Mouse (Mus musculus): ENCODE results near the gene Intu. TPM values are rescaled to one million over a fixed set of nuclear protein-coding genes. Genes with fewer than 3 reads are reported as not detected.

The Intu gene
- polyA plus RNA-seq, 1 experiment = 1.3 TPM

DNA sequence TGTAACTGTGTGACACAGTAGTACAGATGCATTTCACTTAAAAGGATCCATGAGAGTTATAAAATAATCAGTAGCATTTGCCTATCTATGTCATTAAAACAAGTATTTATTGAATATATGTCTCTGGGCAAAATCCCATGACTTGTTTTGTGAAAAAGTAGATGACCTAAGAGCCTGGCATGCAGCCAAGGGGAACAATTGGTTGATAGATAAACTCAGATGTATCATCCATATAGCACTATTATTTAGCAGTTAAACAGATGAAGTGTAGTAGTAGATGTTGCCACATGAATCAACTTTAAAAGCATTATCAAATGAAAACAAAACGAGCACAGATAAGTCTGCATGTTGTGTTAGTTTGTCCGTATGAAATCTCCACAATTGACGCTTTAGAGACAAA, 187.9 kb downstream of the Intu start:
- no peaks in the 10 kb centered on the region for H3K4me1 ChIP-seq (ENCODE audit: control insufficient read depth, insufficient read depth, low read length)
- no peak overlapping the region for H3K4me3 ChIP-seq (replicated peaks; ENCODE audit: control insufficient read depth, low read depth, low read length)
- H3K27ac ChIP-seq (ENCODE audit: control insufficient read depth, insufficient read depth, low read depth, low read length, poor library complexity) = no peak overlapping the region
- TF ChIP-seq CTCF (IDR thresholded peaks at IDR 0.05; ENCODE audit: control insufficient read depth, insufficient read depth, low read length) (no peak), POLR2A (IDR thresholded peaks at IDR 0.05; ENCODE audit: borderline replicate concordance, control insufficient read depth, low read depth, low read length) (no peak)
- 73% methylated on average over 3 of the region's 3 CpGs for WGBS

GRCm38 (mm10) chr3:40738381-40738912, 207.4 kb downstream of the Intu start:
- 67% methylated on average over 6 of the region's 6 CpGs for WGBS
- H3K4me3 ChIP-seq (replicated peaks; ENCODE audit: control insufficient read depth, low read depth, low read length) = no peak overlapping the region
- H3K4me1 ChIP-seq (ENCODE audit: control insufficient read depth, insufficient read depth, low read length) = no peaks in the 10 kb centered on the region
- TF ChIP-seq POLR2A (IDR thresholded peaks at IDR 0.05; ENCODE audit: borderline replicate concordance, control insufficient read depth, low read depth, low read length) (no peak), CTCF (IDR thresholded peaks at IDR 0.05; ENCODE audit: control insufficient read depth, insufficient read depth, low read length) (no peak)
- no peak overlapping the region for H3K27ac ChIP-seq (ENCODE audit: control insufficient read depth, insufficient read depth, low read depth, low read length, poor library complexity)

DNA sequence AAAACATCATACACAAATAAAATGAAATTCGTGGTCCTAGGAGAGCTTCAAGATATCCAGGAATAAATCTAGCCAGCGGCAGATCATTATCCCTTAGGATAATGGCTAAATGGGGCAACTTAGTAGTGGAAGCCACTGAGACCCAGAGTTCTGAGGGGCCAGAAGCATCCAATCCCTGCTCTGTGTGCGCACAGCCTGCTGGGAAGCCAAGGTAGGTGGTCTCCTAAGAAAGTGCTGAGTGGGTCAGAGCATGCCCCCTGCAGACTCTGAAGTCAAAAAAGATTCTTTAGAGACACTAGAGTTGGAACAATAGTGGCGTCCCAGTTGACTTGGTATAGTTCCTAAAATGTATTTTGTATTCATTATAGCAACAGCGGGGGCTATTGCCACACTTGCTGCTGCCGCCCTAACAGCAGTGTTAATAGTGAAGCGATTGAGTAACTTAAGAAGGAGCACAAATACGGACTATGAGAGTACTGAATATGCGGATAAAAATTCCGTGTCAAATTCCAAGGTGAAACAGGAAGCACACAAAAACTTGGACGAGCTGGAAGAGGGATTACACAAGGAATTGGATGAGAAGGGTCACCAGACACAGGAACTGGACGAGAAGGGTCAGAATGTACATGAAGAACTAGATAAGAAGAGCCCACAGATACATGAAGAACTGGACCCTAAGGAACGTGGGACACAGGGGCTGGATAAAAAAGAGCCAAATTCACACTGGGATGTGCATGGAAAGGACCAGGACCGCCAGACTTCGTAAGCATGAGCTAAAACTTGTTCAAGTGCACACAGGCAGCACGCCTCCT, 213.1 kb downstream of the Intu start, which contains the start of gene Hspa4l:
Gene Hspa4l, plus strand, starts transcription at position 472 of the 812 bp plus-strand sequence.
- H3K4me1 ChIP-seq (ENCODE audit: control insufficient read depth, insufficient read depth, low read length) = peaks cover 1% of the 10 kb centered on the region
- peak within 1 kb of the TSS; percentile 98 for H3K4me3 ChIP-seq (replicated peaks; ENCODE audit: control insufficient read depth, low read depth, low read length)
- H3K27ac ChIP-seq (ENCODE audit: control insufficient read depth, insufficient read depth, low read depth, low read length, poor library complexity) = peak within 1 kb of the TSS; percentile 95
- WGBS = 26% methylated on average over 16 of the region's 16 CpGs
- TF ChIP-seq POLR2A (IDR thresholded peaks at IDR 0.05; ENCODE audit: borderline replicate concordance, control insufficient read depth, low read depth, low read length) (no peak), CTCF (IDR thresholded peaks at IDR 0.05; ENCODE audit: control insufficient read depth, insufficient read depth, low read length) (no peak)

DNA sequence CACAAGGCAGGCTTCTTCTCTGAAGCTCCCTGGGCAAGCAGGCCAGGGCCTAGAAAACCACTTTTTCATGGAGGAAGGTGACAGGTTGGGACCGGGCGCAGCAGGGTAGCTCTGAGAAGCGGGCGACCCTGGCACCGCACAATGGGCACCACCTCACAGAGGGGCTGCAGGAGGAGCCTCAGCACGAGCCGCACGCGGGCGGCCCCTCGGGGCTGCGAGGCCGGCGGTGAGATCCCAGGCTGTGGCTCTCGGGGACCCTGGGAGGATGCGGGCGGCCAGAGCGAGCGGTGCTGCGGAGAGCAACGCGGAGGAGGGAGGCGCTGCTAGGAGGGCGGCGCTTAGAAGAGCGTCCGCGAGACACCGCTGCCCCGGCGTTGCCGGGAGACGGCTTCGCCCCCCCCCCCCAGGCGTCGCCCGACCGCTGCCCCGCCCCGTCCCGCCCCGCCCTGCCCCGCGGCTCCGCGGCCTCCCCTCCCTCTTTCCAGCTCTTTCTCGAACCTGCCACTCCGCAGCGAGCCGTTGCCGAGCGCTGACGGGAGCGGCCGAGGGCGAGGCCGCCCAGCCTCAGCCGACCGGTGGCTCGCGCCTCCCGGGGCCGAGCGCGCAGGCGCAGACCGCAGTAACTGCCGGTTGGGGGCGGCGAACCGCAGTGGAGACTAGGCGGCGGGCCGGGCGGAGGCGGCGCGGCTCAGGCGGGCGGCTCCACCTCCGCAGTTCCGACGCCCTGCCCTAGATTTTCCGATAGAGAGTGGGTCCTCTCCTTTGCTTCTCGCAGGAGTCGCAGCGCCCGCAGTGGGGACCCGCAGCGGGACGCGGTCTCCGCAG, 214.0 kb downstream of the Intu start:
- Histone ChIP-seq H3K4me1 (ENCODE audit: control insufficient read depth, insufficient read depth, low read length) (peaks cover 1% of the 10 kb centered on the region), H3K4me3 (replicated peaks; ENCODE audit: control insufficient read depth, low read depth, low read length) (peak overlapping the region; percentile 98), H3K27ac (ENCODE audit: control insufficient read depth, insufficient read depth, low read depth, low read length, poor library complexity) (peak overlapping the region; percentile 95)
- under 1% methylated on average over 76 of the region's 93 CpGs for WGBS
- TF ChIP-seq POLR2A (IDR thresholded peaks at IDR 0.05; ENCODE audit: borderline replicate concordance, control insufficient read depth, low read depth, low read length) (peak; percentile 53; the same call in 1 of the 2 replicates), CTCF (IDR thresholded peaks at IDR 0.05; ENCODE audit: control insufficient read depth, insufficient read depth, low read length) (no peak)

DNA sequence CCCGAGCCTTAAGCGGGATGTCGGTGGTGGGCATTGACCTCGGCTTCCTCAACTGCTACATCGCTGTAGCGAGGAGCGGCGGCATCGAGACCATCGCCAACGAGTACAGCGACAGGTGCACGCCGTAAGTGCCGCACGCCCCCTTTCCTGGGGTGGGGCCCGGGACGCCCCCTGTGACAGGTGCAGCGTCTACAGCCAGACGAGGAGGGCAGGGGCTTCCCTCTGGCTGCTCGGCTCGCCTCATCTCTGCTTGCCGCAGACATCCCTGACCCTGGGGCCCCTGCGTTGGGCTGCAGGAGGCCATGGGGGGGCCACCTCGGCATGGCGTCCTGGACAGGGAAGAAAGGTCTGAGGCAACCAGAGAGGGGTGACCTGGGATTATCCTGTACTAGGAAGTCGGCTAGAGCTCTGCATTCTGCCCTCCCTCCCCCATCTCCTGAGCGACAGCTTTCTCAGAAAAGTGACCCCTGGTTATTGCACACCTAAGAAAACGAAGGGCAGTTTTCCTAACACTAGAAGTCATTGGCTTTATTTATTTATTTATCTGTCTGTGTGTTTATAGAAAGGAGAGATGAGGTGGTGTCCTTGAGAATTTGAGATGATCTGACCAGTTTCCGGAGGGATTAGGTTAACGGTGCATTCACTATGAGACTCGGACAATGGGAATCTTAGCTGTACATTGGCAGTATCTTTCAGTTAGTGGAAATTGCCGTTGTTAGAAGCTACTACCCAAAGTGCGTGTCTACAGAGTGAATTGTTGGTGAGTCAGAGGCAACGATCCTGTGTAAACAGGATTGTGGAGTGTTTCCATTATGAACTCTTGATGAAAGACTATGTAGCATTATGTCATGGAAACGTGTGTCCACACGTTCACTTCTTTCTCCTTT, 214.8 kb downstream of the Intu start:
- WGBS = 1% methylated on average over 36 of the region's 37 CpGs

More for the DNA sequence above, 214.8 kb downstream of the Intu start:
- Histone ChIP-seq H3K4me1 (ENCODE audit: control insufficient read depth, insufficient read depth, low read length) (peaks cover 1% of the 10 kb centered on the region), H3K27ac (ENCODE audit: control insufficient read depth, insufficient read depth, low read depth, low read length, poor library complexity) (peak overlapping the region; percentile 95), H3K4me3 (replicated peaks; ENCODE audit: control insufficient read depth, low read depth, low read length) (peak overlapping the region; percentile 98)
- TF ChIP-seq POLR2A (IDR thresholded peaks at IDR 0.05; ENCODE audit: borderline replicate concordance, control insufficient read depth, low read depth, low read length) (no peak), CTCF (IDR thresholded peaks at IDR 0.05; ENCODE audit: control insufficient read depth, insufficient read depth, low read length) (no peak)

Other genes with a start within 250 kb of the Intu start
- not detected in 2 replicates for gene Slc25a31, start 177.6 kb downstream of the Intu start, polyA plus RNA-seq (2011; ENCODE audit: insufficient read depth, insufficient read length, low replicate concordance, missing spikeins)
- 9.0 and 12.0 TPM in 2 replicates for gene Hspa4l, start 213.2 kb downstream of the Intu start, polyA plus RNA-seq (2011; ENCODE audit: insufficient read depth, insufficient read length, low replicate concordance, missing spikeins)

All from bone marrow, adult 2 months (tissue).